Mouse (Mus musculus) layer of hippocampus, adult 2 months (tissue): ENCODE data around the gene Ppil2. TPM values are rescaled to one million over a fixed set of nuclear protein-coding genes. Genes with fewer than 3 reads are reported as not detected.

ENCODE experiments used
- DNase-seq, 2 experiments: peaks; one replicate each; pipeline ENCODE4 v3.0.0; 2022; ENCODE audit warnings: low spot score in 2 of 2
- H3K27ac ChIP-seq: fragments of 200-600 bp; 2 replicates; pipeline ENCODE4 v1.8.1; 2022
- H3K4me3 ChIP-seq: fragments of 200-600 bp; 2 replicates; pipeline ENCODE4 v1.8.1; 2022; ENCODE audit warnings: mild to moderate bottlenecking
- CTCF ChIP-seq: fragments of 200-600 bp; conservative IDR thresholded peaks from 2 replicates; pipeline ENCODE4 v1.8.1; 2022; ENCODE audit warnings: antibody characterized with exemption, mild to moderate bottlenecking, moderate library complexity
- microRNA-seq, 2 experiments: library from miRNA; unstranded; fragments of <30 nt; microRNA quantifications; one replicate each; pipeline ENCODE4 v1.2.0; 2021
- total RNA-seq, 2 experiments: library from RNA; stranded (reverse); gene quantifications; 2 replicates each; pipeline ENCODE4 v1.2.3; 2021

Gene Ppil2
- total RNA-seq, 2 experiments from 2014 or later: 91.3 to 105 TPM

GRCm38 (mm10) chr16:17049886-17050285 lies 61.2 kb downstream of the Ppil2 start:
- no peak for TF ChIP-seq CTCF
- DNase-seq: no peak
- Histone ChIP-seq H3K4me3 (no peak overlapping the region), H3K27ac (no peak overlapping the region)

- TF ChIP-seq CTCF: no peak
- Histone ChIP-seq H3K4me3 (no peak overlapping the region), H3K27ac (peak overlapping the region; percentile 73; the same call in 1 of the 2 replicates)
- no peak for DNase-seq
Observed at GRCm38 (mm10) chr16:17045287-17045686, 65.8 kb downstream of the Ppil2 start.

DNA sequence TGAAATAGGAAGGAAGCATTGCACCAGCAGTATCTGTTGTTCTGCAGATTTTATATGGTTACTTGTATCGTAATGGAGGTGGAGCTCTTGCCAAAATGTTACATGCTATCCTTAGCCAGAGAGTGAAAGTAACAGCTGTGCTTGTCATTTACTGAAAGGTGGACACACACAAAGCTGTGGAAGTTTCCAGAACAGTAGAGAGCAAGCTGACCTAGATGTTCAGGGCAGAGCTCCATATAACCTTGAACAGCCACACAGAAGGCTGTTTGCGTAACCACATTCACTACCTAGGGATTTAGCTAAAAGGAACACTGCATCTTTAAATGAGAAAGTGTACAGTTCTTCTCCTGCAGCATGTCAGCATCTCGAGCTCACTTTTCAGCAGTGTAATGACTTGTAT lies 66.7 kb downstream of the Ppil2 start:
- DNase-seq: no peak
- H3K4me3 ChIP-seq: no peak overlapping the region
- no peak for TF ChIP-seq CTCF
- peak overlapping the region; percentile 73 for H3K27ac ChIP-seq

GRCm38 (mm10) chr16:17041417-17041816 lies 69.6 kb downstream of the Ppil2 start:
- Histone ChIP-seq H3K4me3 (no peak overlapping the region), H3K27ac (peak overlapping the region; percentile 1; the same call in 1 of the 2 replicates)
- DNase-seq: no peak
- TF ChIP-seq CTCF: no peak

DNA sequence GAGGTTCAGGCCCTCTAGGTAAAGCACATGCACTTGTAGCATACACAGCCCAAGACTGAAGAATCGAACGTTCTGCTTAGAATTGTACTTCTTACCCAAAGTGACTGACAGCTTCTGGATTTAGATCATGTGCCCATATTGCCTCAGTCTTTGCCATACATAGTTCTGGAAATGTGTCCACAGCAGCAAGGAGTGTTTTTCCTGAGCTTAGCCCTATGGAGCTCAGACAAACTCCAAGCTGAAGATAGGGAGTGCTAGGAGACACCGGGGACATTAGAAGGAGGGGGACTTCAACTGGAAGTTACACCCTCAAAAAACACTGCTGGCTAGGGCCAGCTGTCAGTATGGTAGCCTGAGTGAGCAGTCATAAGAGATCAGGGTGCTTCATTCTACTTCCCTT lies 70.3 kb downstream of the Ppil2 start:
- no peak for TF ChIP-seq CTCF

More for the DNA sequence above, 70.3 kb downstream of the Ppil2 start:
- Histone ChIP-seq H3K4me3 (no peak overlapping the region), H3K27ac (no peak overlapping the region)
- no peak for DNase-seq

Small RNAs within 50 kb of the gene (microRNA-seq; reads per million reads assigned to microRNA genes)
- gene Mir130b (55.0 to 57.5 reads per million in 2 experiments), gene Mir301b (1.3 to 3.8 reads per million in 2 experiments)

Other genes with a start within 250 kb of the Ppil2 start
- gene Igll1, start 247.3 kb downstream of the Ppil2 start, total RNA-seq: not detected
- gene Top3b, start 240.5 kb downstream of the Ppil2 start, total RNA-seq: 10 to 100 TPM; 69.9 to 75.5 TPM
- gene Vpreb1, start 240.4 kb downstream of the Ppil2 start, total RNA-seq: under 1 TPM; 0.49 to 0.51 TPM
- gene Ppm1f, start 214.8 kb downstream of the Ppil2 start, total RNA-seq: 10 to 100 TPM; 45.5 to 51.4 TPM
- 100 to 1,000 TPM; 522 to 547 TPM for gene Mapk1, start 127.9 kb downstream of the Ppil2 start, total RNA-seq
- gene Ypel1, start 41.6 kb downstream of the Ppil2 start, total RNA-seq: 10 to 100 TPM; 35.0 to 38.0 TPM
- gene 2610318N02Rik, start 13.9 kb upstream of the Ppil2 start, total RNA-seq: 1 to 10 TPM in 1 of 2 experiments, under 1 TPM in 1; 0.76 to 1.8 TPM
- 10 to 100 TPM; 21.6 to 26.4 TPM for gene Sdf2l1, start 21.1 kb upstream of the Ppil2 start, total RNA-seq
- 10 to 100 TPM; 24.5 to 25.2 TPM for gene Ydjc, start 33.4 kb upstream of the Ppil2 start, total RNA-seq
- gene Ccdc116, start 36.0 kb upstream of the Ppil2 start, total RNA-seq: 1 to 10 TPM; 2.0 to 2.7 TPM
- gene Ube2l3, start 91.4 kb upstream of the Ppil2 start, total RNA-seq: 100 to 1,000 TPM; 133 to 139 TPM
- gene Rimbp3, start 97.3 kb upstream of the Ppil2 start, total RNA-seq: 1 to 10 TPM; 3.9 to 4.3 TPM
- gene Hic2, start 122.3 kb upstream of the Ppil2 start, total RNA-seq: 1 to 10 TPM; 5.2 to 5.5 TPM
- gene Tmem191c, start 164.8 kb upstream of the Ppil2 start, total RNA-seq: 100 to 1,000 TPM in 1 of 2 experiments, 10 to 100 TPM in 1; 98.5 to 116 TPM
- gene Serpind1, start 220.1 kb upstream of the Ppil2 start, total RNA-seq: 1 to 10 TPM in 1 of 2 experiments, under 1 TPM in 1; 0.79 to 1.4 TPM